Mouse (Mus musculus) layer of hippocampus, adult 11-12 months (tissue): ENCODE data around the gene Anapc11.
A peak's percentile ranks its signal among the peaks of the same experiment; 100 is the strongest.

ENCODE experiments used
- DNase-seq: peaks from one replicate; pipeline ENCODE4 v3.0.0; 2022; ENCODE audit warnings: low spot score

Anapc11 gene

DNA sequence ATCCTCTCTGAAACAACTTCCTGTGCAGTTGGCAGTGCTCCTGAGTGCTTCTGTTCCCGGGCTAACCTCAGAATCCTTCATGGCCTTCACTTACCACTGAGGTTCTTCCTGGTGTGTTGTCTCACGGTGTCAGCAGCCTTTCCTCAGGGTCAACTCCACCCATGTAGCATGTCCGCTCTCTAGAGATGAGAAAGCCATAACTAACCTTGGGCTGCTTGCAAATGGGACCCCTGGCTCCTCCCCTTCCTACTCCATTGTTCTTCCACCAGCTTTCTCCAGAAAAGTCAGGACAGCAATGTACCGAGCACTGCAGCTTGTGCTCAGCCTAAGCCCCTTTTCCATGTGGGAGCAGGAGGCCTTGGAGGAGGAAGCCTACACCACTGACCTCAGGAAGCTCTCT, 8.5 kb downstream of the Anapc11 start:
- no peak for DNase-seq

DNA sequence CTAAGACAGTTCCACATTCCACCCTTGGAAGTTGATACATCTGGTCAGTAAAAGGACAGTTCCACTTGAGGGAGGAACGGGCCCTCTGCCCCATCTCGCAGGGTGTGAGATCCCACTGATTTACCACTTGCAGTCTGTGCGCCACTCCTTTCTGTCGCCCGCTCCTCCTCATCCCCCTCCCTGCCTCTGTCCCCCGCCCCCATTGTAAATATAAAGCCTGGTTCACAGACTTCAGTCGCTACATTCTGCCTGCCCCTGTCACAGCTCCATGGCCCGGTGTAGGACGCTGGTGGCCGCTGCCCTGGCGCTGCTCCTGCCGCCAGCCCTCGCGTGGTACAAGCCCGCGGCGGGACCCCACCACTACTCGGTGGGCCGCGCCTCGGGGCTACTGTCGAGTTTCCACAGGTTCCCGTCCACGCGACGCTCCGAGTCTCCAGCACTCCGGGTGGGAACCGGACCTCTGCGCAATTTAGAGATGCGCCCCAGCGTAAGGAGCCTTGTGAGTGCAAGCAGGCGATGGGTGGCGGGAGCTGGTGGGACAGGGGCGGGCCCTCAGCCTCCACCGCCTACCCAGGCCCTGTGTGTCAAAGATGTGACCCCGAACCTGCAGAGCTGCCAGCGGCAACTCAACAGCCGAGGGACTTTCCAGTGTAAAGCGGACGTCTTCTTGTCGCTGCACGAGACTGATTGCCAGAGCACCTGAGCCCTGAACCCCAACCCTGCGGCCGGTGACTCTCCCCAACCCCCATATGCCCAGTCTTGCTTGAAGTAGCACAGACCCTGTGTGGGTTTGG, 10.2 kb downstream of the Anapc11 start, which contains the start of gene Npb:
Gene Npb, plus strand, starts transcription at position 237 of the 794 bp plus-strand sequence.
- no peak for DNase-seq

DNA sequence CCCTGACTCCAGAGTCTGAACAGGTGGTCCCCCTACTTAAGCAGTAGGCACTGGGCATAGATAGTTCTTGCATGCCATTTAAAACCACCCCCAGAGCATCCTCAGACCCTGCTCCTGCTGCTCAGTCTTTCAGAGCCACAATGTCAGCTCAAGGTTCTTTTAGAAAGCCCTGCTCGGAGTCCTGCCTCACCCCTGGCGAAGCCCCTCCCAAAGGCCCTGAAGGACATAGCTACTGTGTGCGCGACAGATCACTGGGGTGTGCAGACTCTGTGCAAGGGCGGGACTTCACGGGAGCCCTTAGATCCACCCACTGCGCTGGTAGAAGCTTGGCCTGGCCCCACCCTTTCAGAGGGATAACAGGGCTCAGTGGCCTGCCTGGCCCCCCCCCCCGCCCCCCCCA, 11.0 kb downstream of the Anapc11 start:
- DNase-seq: no peak

DNA sequence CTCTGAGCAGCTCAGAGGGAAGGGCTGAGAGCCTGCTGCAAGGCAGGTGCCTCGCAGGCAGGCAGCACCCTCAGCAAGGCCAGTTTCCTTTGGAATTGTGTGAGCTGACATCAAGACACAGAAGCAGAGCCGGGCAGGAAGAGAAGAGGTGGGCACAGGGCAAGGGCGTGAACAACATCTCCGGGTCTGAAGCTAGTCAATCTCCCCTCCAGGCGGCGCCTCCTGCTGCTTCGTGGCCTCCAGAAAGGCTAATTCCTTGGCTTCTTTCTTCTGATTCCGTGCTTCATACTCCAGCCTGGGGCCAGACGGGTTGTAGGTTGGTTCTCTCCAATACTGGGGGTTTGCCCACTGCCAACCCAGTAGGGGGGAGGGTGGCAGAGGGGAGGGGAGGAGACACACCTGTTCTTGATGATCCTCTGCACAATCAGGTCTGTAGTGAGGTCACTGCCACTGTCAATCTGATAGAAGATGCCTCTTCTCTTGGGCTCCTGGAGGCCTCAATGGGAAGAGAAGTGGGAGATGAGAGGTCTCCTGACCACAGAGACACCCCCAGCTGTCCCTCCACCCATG, 12.3 kb downstream of the Anapc11 start:
- no peak for DNase-seq

DNA sequence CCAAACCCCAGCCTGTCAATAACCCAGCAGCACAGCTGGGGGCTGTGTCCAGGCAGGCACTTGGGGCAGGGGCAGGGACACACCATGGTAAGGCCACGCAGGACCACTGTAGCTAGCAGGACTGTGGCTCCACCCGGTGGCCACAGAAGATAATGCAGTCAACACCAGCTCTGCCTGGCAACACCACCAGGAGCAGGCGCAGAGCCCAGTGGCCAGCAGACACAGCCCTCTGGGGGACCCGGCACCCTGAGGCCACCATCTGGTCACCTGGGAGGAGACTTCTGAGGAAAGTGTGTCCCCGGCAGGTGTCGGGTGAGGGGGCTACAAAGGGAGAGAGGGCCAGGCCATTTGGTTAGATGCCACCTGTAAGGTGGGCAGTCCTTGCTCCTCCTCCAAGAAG, 14.5 kb downstream of the Anapc11 start:
- DNase-seq: peak; percentile 77

DNA sequence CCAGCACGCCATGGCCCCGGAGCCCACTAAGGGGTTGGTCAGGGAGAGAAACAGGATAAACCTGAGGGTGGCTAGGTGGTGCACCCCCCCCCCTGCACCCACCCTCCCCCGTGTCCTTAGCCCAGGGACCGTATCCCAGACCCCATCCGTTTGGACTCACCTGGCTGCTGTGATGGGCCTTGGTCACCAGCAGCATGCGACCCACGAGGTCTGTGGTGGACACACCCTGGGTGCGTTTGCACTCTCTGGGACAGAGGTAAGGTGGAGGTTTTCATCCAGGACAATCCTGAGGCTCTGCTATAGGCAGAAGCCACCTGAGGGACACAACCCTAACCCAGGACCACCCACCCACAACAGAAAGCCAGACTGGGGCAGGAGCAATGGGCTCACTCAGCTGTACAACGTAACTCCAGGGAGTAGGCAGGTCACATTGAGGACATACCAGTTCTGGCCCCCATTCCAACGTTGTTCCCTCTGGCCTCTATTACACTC, 15.3 kb downstream of the Anapc11 start:
- no peak for DNase-seq

DNA sequence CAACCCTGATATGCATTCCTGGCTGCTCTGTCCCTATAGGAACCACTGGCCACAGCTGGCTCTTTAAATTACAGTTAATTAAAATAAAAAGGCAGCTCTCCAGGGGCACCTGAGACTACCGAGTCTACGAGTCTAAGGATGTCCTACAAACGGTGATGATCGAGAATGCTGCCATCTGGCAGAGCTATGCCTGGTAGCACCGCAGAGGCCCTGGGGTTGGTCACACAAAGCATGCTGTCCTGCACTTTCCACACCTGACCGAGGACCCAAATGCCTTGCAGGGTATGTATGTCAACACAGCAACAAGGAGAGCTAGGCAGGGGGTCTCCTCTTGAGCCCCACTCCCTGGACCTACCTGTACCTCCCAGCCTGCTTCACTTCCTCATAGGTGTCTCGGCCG, 15.8 kb downstream of the Anapc11 start:
- no peak for DNase-seq

DNA sequence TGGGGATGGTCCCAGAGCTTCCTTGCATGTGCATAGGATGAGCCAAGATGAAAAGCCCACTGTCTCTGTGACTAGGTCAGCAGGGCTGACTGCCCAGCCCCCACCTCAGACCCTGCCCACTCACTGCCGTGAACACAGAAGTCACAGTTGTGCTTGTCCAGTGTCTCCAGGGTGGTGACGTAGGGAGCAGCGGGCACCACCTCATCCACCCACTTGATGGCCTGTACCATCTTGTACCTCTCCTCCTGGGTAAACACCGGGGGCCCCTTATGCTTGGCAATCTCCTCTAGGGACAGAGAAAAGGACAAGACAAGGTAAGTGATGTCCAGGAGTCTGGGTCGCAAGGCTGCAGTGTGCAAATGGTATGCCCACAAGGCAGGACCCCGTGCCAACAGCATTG, 16.9 kb downstream of the Anapc11 start:
- no peak for DNase-seq

DNA sequence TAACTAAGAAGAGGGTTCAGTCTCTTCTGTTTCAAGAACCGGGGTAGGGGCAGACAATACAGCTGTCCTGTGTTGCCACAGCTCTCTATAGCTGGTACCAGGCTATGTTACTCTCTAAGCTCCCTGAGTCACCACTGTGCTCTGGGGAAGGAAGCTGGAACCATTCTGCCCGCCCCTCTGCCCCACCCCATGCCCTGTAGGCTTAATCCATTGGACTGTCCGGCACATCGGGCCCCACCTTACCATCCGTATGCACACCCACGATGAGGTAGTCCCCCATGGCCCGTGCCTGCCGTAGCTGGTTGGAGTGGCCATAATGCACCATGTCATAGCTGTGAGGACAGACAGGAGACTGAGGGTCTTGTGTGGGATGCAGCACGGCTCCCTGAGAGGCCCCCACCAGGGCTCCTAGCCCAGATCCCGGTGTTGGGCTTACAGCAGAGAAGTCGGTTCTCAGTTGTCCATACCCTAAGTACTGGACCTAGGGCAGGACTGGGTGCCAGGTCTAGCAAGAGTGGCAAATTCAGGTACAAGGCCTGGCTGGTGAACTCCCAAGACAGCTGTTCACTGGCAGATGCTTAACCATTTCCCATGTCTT, 17.5 kb downstream of the Anapc11 start:
- no peak for DNase-seq

DNA sequence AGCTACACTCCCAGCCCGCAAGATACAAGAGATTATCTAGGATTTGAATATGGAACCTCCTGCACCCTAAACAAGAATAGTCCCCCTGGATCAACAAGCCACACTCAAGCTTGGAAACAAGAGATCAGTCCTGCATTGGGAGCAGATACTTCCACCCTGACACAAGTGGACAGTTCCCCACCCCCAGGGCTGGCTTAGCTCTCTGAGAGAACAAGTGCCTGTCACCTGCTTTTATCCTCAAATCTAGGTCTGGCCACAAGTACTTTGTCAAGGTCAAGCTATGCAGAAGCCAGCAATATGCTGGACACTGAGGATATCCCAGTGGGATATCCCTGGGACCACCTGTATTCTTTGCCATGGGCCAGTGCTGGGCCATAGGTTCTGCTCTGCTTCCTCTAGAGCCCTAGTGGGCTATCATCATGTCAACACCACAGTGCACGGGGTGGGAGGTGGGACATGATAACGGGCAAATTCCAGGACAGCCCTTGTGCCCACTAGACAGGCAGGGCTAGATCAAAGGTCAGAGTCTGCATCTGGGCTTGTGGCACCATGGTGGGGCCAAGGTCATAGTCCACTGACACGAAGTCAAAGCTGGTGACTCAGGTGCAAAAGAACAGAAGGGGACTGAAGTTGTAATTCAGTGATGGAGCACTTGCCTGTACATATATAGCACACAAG, 18.5 kb downstream of the Anapc11 start:
- DNase-seq: no peak

DNA sequence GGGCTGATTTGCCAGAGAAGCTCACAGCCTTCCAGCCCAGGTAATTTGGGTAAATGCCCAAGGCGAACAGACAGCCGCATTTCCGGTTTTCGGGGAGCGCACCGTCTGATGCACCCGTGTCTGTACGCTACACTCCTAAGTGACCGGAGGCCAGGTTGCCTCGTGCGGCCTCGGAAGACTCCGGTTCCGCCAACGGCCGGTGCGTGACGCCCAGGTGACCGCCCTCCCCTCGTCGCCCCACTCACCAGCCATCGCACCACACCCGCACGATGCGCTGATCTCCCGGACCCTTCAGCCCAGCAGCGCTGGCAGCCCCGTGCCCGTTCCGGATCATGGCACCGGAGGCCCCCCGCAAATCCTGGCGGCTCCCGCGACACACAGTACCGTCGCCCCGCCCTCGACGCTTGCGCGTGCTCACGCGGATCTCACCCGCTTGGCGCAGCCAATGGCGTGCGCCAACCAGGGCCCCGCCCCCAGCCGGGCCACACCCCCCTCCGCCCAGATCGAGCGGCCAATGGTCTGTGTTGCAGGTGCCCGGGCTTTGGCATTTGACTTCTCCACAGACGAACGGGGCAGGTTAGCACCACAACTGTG, 19.4 kb downstream of the Anapc11 start, which contains the start of gene Pcyt2:
Gene Pcyt2, minus strand, starts transcription at position 418 of the 594 bp plus-strand sequence.
- peak; percentile 93 for DNase-seq

DNA sequence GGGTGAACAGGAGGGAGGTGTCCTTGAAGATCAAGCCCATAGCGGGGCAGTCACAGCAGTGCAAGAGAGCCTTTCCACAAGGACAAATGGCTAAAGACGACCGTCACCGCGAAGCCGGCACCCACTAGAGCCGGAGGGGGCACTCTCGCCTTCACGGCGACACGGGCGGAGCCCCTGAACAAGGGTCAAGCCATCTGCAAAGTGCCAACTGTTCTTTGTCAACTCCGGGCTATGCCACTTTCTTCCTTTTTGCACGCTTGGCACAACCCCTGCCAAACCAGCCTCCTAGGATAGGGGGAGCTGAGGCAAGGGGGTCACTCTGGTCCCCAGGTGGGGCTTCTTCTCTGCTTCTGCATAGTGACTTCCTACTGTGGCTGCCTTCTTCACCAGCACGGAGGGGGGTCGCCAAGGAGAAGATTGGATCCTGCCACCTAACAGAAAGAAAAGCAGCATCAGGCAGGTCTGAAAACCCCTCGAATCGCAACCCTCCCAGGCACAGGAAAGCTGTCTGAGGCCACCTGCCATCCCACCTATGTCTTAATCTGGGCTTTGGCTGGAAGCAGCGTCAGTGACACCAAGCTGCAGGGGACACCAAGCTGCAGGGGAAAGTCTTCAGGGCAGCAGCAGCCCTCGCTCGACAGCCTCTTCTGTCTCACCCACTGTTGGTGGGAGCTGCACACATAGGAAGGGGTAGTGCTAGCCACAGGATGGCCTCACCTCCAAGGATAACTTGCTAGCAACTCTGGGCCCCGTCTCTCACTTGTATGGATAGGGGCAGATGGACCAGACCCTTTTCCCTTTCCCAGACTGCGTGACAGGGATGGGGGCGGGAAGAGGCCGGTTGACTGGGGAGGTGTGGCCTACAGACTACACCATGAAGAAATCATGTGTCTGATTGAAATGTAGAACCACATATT, 20.7 kb downstream of the Anapc11 start:
- no peak for DNase-seq

DNA sequence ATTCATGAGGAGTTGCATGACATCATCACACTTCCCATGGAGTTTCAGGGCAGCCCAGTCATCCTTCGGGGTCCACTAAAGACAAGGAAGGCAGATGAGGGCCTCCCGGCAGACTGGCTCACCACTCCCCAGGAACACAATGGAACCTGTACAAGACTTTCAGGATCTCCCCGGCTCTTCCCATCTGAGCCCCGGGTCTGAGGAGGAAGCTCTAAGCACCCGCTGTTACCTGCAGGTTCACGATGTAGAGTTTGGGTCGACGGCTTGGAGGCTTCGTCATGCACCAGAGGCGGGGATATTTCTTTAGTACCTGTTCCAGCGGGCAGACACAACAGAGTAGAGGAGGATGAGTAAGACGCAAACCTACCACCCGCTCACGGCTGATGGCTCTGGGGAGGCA, 22.0 kb downstream of the Anapc11 start:
- no peak for DNase-seq

DNA sequence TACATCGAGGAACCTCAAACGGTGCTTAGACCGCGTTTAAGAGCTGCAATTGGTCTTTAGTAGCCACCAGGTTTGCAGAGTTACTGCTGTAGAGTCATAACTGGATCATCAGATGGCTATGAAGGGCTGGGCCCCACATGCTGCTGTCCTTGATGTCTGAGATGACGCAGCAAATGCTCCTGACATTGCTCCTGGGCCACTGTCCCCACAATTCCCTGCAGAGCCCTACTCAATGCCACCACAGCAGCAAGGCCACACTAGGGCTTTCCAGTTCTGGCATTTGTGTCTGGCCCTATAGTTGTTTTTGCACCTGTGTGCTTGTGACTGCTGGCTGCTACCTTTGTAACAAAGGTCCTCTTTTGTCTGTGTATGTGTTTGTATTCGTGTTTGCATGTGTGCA, 24.6 kb downstream of the Anapc11 start:
- no peak for DNase-seq

DNA sequence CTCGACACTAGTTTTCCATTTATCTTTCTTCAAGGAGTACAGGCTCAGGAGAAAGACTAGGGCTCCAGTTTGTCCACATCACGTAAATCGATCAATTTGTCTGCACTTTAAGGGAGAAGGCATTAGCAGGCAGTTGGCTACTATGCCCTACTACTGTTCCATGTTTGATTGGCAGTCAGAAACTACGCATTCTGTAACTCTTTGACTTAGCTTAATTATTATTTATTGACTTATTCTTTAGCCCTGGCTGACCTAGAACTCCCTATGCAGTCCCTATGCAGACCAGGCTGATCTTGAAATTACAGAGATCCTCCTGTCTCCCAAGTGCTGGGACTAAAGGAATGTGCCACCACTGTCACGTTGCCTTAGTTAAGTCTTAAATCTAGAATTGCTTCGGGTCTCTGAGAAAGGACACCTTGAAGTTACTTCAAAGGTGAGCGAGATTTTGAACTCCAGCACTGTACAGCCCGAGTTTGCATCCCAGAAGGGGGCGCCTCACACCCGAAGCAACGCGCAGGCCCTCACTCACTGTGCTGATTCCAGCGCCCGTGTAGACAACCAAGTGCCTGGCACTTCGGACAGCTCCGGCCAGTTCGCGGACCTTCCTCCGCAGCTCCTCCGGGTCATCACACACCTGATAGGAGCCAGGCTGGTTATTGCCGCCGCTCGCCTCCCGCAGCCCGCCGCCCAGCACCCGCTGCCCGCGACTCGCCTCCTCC, 25.9 kb downstream of the Anapc11 start:
- DNase-seq: peak; percentile 69

DNA sequence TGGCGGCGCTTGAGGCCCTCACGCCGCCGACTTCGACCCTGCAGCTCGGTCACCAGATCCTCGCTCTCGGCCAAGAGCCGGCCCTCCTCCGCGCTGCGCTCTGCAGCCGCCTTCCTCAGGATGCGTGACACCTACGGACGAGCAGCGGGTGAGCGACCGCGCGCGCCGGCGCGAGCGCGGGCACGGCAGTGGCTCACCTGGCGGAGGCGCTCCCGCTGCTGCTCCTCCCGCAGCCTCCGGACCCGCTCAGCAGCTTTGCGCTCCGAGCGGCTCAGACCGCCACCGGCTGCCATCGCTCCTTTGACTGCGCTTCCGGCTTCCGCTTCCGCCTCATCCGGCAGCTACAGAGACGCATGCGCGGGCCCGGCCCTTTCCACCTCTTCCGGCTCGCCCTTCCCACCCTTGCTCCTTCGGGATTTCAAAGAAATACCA, 26.5 kb downstream of the Anapc11 start:
- DNase-seq: peak; percentile 86

DNA sequence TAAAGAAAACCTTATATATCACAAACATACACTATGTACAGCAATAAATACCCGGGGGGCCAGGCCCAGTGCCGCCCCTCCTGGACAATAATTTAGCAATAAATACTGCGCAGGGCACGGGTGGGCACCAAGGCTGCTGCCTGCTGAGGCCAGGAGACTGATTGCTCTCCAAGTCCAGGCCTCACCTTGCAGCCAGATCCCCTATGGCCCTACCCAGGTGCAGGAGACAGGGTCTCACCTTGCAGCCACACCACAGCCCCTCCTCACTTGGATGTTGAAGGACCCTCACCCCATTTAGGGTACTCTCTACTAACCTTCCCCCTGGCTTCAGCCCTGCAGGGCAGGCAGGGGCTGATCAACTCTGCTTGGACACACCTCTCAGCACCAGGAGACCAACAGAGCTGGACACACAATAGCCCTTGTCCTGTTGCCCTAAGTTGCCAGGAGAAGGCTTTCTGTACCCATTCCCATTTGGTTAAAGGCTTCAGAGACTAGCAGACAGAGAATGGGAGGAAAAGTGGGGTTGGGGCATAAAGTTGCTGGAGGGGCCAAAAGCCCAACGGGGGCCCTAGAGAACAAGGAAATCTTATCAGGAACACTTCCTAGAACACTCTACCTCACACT, 27.0 kb downstream of the Anapc11 start, which contains the start of gene Sirt7:
Gene Sirt7, minus strand, starts transcription at position 89 of the 624 bp plus-strand sequence.
- no peak for DNase-seq

DNA sequence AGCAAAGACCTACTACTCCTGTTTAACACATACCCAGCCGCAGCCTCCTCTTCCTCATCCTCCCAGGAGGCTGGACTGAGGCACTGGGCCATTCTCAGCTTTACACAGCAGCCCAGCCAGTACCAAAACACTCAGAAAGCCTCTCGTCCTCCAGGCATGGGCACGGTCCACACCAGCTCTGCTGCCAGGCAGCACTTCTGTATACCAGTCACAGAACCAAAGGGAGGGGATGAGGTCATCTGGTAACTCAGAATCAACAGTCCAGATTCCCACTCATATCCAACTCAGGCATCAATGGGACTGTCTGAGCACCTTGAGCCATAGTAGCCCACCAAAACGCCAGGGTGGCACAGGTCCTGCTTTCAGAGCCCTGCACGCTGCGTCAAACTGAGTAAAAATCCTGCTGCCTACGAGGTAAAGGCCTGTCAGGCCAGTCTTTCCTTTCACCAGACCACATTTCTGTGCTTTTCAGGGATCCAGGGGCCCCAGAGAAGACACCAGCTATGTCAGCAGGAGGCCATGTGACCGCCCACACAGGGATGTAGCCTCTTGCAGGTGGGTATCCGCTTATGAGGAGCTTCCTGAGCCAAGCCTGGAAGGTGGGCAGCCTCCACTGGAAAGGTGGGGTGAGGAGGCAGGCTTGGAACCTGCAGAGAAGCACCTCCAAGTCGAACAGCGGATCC, 28.7 kb downstream of the Anapc11 start:
- no peak for DNase-seq
